Mouse (Mus musculus) liver, postnatal 0 days (tissue): Measurements from ENCODE around the gene Mpdu1.

Experiments
- CTCF ChIP-seq: sonication (generic); IDR thresholded peaks from 2 replicates; pipeline ENCODE4 v1.5.1; 2016; ENCODE audit warnings: antibody characterized with exemption, low read depth
- EP300 ChIP-seq: IDR thresholded peaks from 2 replicates; pipeline ENCODE4 v1.6.1; 2016; ENCODE audit warnings: antibody characterized with exemption, low read depth, mild to moderate bottlenecking

DNA sequence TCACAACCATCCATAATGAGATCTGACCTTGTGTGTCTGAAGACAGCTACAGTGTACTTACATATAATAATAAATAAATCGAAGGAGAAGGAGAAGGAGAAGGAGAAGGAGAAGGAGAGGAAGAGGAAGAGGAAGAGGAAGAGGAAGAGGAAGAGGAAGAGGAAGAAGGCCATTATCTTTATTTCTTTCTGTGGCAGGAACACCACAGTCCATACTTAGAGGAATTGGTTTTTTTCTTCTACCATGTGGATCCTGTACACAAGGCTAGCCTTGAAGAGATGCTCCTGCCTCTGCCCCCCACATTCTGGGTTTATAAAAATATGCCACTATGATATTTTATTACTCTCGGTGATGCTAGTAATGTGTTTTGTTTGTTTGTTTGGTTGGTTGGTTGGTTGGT, 55.6 kb downstream of the Mpdu1 start:
- TF ChIP-seq CTCF (no peak), EP300 (no peak)
